Mouse (Mus musculus): ENCODE measurements around the gene Ppp4c.

DNA sequence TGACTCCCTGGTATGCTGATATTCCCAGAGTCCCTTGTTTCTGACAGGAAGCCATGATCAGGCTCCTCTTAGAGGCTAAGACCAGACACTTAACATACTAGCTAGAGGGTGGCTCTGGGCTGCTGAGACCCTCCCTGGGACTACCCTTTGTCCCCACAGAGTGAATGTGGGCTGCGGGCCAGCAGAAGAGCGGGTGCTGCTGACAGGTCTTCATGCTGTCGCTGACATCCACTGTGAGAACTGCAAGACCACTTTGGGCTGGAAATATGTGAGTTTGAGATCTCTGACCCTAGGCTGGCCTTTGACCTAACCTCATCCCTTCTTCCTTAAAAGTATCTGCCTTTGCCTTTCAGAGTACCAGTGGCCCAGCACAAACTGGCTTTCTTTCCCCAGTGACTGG is 14.1 kb downstream of the Ppp4c start:
- TF ChIP-seq CTCF (IDR thresholded peaks at IDR 0.05) (no peak), EP300 (IDR thresholded peaks at IDR 0.05) (no peak)
